Mouse (Mus musculus) erythroblast, embryonic 14.5 days (primary cell): ENCODE results near the gene Fbxl19. TPM values are rescaled to one million over a fixed set of nuclear protein-coding genes. Genes with fewer than 3 reads are reported as not detected.

Source experiments
- H3K27me3 ChIP-seq: 2 replicates; pipeline ENCODE4 v1.6.1; 2012; ENCODE audit warnings: inconsistent platforms; ENCODE audit not compliant: control insufficient read depth
- H3K36me3 ChIP-seq: 2 replicates; pipeline ENCODE4 v1.6.1; 2012; ENCODE audit warnings: mild to moderate bottlenecking, inconsistent platforms; ENCODE audit not compliant: control insufficient read depth
- H3K4me1 ChIP-seq: 2 replicates; pipeline ENCODE4 v1.6.1; 2012; ENCODE audit warnings: inconsistent platforms; ENCODE audit not compliant: control insufficient read depth
- H3K4me3 ChIP-seq: replicated peaks from 2 replicates; pipeline ENCODE3; 2012; ENCODE audit warnings: moderate library complexity, mild to moderate bottlenecking, inconsistent platforms
- H3K9me3 ChIP-seq: 2 replicates; pipeline ENCODE4 v1.6.1; 2012; ENCODE audit warnings: low read length, inconsistent platforms, mixed read lengths; ENCODE audit not compliant: control insufficient read depth
- GATA1 ChIP-seq: IDR thresholded peaks from 2 replicates; pipeline ENCODE4 v1.6.1; 2012; ENCODE audit warnings: low read length, inconsistent platforms, mixed read lengths
- TAL1 ChIP-seq: IDR thresholded peaks from 3 replicates; pipeline ENCODE4 v1.6.1; 2012; ENCODE audit warnings: low read length, inconsistent platforms, mixed read lengths
- polyA plus RNA-seq: library from polyadenylated mRNA; stranded (reverse); fragments of >175 nt; gene quantifications from 2 replicates; pipeline ENCODE4 v1.2.3, GENCODE M21; 2012

Fbxl19 gene
- polyA plus RNA-seq, 1 experiment: 9.9 TPM

GRCm38 (mm10) chr7:127815116-127815665, 70.8 kb downstream of the Fbxl19 start:
- Histone ChIP-seq H3K4me3 (no peak overlapping the region), H3K9me3 (no peaks in the 10 kb centered on the region), H3K27me3 (no peaks in the 10 kb centered on the region), H3K36me3 (no peaks in the 10 kb centered on the region), H3K4me1 (peaks cover 8% of the 10 kb centered on the region)
- TF ChIP-seq TAL1 (no peak), GATA1 (no peak)

DNA sequence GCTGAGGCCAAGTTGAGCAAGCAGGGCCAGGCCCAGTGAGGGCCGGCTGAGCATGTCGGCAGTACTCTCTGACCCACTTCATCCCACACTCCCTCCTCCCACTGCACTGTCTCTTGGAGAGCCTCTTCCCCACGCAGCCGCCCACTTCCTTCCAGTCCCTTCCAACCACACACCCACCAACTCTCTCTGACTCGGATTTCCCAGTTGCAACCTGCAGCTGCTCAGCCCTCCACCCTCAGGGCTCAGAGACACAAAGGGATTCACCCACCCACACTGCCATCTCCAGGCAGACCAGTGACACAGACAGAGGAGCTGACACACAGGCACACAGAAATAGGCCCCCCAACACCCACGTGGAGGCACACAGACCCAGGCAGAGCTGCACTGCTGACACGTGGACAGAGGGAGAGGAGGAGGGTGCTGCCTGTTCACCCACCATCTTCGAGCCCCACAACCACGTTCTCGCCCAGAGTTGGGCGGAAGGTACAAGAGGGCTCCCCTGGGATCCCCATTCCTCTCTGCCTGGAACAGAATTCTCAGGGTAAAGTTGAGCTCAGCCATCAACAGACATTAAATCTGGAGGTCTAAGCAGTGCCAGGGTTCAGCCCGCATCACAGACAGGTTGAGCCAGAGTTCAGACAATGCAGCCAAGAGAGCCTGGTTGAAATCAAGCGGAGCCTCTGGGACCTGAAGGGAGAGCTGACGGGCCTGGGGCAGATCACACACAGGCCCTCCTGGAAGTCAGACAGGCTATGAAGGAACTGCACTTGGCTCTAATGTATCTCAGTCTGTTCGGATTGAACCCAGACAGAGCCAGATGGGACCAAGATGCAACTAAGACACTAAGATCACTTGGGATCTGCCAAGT, 71.8 kb downstream of the Fbxl19 start:
- H3K27me3 ChIP-seq: no peaks in the 10 kb centered on the region
- H3K9me3 ChIP-seq: no peaks in the 10 kb centered on the region
- peaks cover 8% of the 10 kb centered on the region for H3K4me1 ChIP-seq
- TF ChIP-seq GATA1 (no peak), TAL1 (0 out of 3 replicates have a peak, but pooled peaks have one; percentile 19)
- no peak overlapping the region for H3K4me3 ChIP-seq
- H3K36me3 ChIP-seq: no peaks in the 10 kb centered on the region

- Histone ChIP-seq H3K4me1 (peaks cover 8% of the 10 kb centered on the region), H3K9me3 (no peaks in the 10 kb centered on the region), H3K4me3 (no peak overlapping the region), H3K27me3 (no peaks in the 10 kb centered on the region), H3K36me3 (no peaks in the 10 kb centered on the region)
- TF ChIP-seq TAL1: no peak
- TF ChIP-seq GATA1: no peak
Observed at GRCm38 (mm10) chr7:127817053-127817452, 72.7 kb downstream of the Fbxl19 start.

- no peaks in the 10 kb centered on the region for H3K27me3 ChIP-seq
Observed at GRCm38 (mm10) chr7:127817776-127818175, 73.4 kb downstream of the Fbxl19 start.

More at GRCm38 (mm10) chr7:127817776-127818175, 73.4 kb downstream of the Fbxl19 start:
- TF ChIP-seq GATA1: no peak
- TF ChIP-seq TAL1: no peak
- Histone ChIP-seq H3K9me3 (no peaks in the 10 kb centered on the region), H3K36me3 (no peaks in the 10 kb centered on the region), H3K4me3 (no peak overlapping the region), H3K4me1 (peaks cover 8% of the 10 kb centered on the region)

Other genes with a start within 250 kb of the Fbxl19 start
- 1.0 and 1.5 TPM in 2 replicates for gene Srcap, start 232.6 kb upstream of the Fbxl19 start, polyA plus RNA-seq
- gene Gm42715, start 225.0 kb upstream of the Fbxl19 start, polyA plus RNA-seq: 7.0 and 7.8 TPM in 2 replicates
- gene Tmem265, start 183.2 kb upstream of the Fbxl19 start, polyA plus RNA-seq: 0.61 and 0.75 TPM in 2 replicates
- gene Phkg2, start 171.2 kb upstream of the Fbxl19 start, polyA plus RNA-seq: 5.4 and 7.7 TPM in 2 replicates
- 7.1 and 8.9 TPM in 2 replicates for gene Ccdc189, start 155.9 kb upstream of the Fbxl19 start, polyA plus RNA-seq
- 4.4 and 5.0 TPM in 2 replicates for gene Rnf40, start 155.8 kb upstream of the Fbxl19 start, polyA plus RNA-seq
- gene Zfp629, start 128.7 kb upstream of the Fbxl19 start, polyA plus RNA-seq: 0.11 and 0.15 TPM in 2 replicates
- 16.0 and 17.8 TPM in 2 replicates for gene Bcl7c, start 35.6 kb upstream of the Fbxl19 start, polyA plus RNA-seq
- 0.06 TPM in 1 of 2 replicates, not detected in the other for gene Ctf1, start 31.8 kb upstream of the Fbxl19 start, polyA plus RNA-seq
- 0.02 TPM in 1 of 2 replicates, not detected in the other for gene Ctf2, start 12.4 kb upstream of the Fbxl19 start, polyA plus RNA-seq
- gene Orai3, start 25.3 kb downstream of the Fbxl19 start, polyA plus RNA-seq: 0.30 and 0.44 TPM in 2 replicates
- gene Setd1a, start 32.1 kb downstream of the Fbxl19 start, polyA plus RNA-seq: 4.7 and 6.0 TPM in 2 replicates
- 0.39 TPM in 1 of 2 replicates, not detected in the other for gene Gm49388, start 41.1 kb downstream of the Fbxl19 start, polyA plus RNA-seq
- 0.43 and 0.50 TPM in 2 replicates for gene Hsd3b7, start 56.1 kb downstream of the Fbxl19 start, polyA plus RNA-seq
- gene Stx4a, start 79.8 kb downstream of the Fbxl19 start, polyA plus RNA-seq: 1.4 and 1.5 TPM in 2 replicates
- gene Stx1b, start 80.0 kb downstream of the Fbxl19 start, polyA plus RNA-seq: 0.01 TPM in 1 of 2 replicates, not detected in the other
- 1.3 TPM in 2 replicates for gene Zfp646, start 131.7 kb downstream of the Fbxl19 start, polyA plus RNA-seq
- 1.3 and 1.5 TPM in 2 replicates for gene Zfp668, start 132.3 kb downstream of the Fbxl19 start, polyA plus RNA-seq
- 0.03 and 0.05 TPM in 2 replicates for gene Prss53, start 146.4 kb downstream of the Fbxl19 start, polyA plus RNA-seq
- gene Gm21974, start 150.9 kb downstream of the Fbxl19 start, polyA plus RNA-seq: not detected in 2 replicates
- 0.89 and 1.3 TPM in 2 replicates for gene Vkorc1, start 151.1 kb downstream of the Fbxl19 start, polyA plus RNA-seq
- 13.1 and 18.3 TPM in 2 replicates for gene Bckdk, start 159.5 kb downstream of the Fbxl19 start, polyA plus RNA-seq
- gene Kat8, start 168.0 kb downstream of the Fbxl19 start, polyA plus RNA-seq: 0.44 and 0.49 TPM in 2 replicates
- gene Prss8, start 185.6 kb downstream of the Fbxl19 start, polyA plus RNA-seq: 0.04 TPM in 1 of 2 replicates, not detected in the other
- 0.21 and 0.28 TPM in 2 replicates for gene Prss36, start 202.2 kb downstream of the Fbxl19 start, polyA plus RNA-seq
- 39.4 and 42.2 TPM in 2 replicates for gene Fus, start 222.9 kb downstream of the Fbxl19 start, polyA plus RNA-seq
- gene Pycard, start 249.3 kb downstream of the Fbxl19 start, polyA plus RNA-seq: 0.19 and 0.25 TPM in 2 replicates